Mouse (Mus musculus) kidney, adult 2 months (tissue): Measurements from ENCODE around the gene Sfxn2.

Experiments used
- CTCF ChIP-seq: fragments of 200-500 bp; conservative IDR thresholded peaks from 2 replicates; pipeline ENCODE4 v1.5.1; 2011; ENCODE audit warnings: low read depth, mild to moderate bottlenecking, control low read depth, low read length, moderate library complexity, mixed read lengths; ENCODE audit not compliant: insufficient read depth, insufficient read length
- POLR2A ChIP-seq: fragments of 200-500 bp; IDR thresholded peaks from one replicate; pipeline ENCODE4 v1.6.1; 2011; ENCODE audit warnings: low read depth, low read length, control low read depth

- no peak for TF ChIP-seq CTCF
- no peak for TF ChIP-seq POLR2A
Observed at GRCm38 (mm10) chr19:46619001-46619400, 45.8 kb downstream of the Sfxn2 start.
